Mouse (Mus musculus): Measurements from ENCODE around the gene Crkl.

- TF ChIP-seq FLI1 (IDR thresholded peaks at IDR 0.05; ENCODE audit: low read length) (no peak), GATA1 (IDR thresholded peaks at IDR 0.05; ENCODE audit: borderline replicate concordance, low read length) (no peak)
These were observed 40.2 kb downstream of the Crkl start for GRCm38 (mm10) chr16:17491896-17492561.

Data from megakaryocyte, embryonic 14.5 days (primary cell).